Comparison of ENCODE assay signal across 9 mouse cellular contexts in the genomic region with DNA sequence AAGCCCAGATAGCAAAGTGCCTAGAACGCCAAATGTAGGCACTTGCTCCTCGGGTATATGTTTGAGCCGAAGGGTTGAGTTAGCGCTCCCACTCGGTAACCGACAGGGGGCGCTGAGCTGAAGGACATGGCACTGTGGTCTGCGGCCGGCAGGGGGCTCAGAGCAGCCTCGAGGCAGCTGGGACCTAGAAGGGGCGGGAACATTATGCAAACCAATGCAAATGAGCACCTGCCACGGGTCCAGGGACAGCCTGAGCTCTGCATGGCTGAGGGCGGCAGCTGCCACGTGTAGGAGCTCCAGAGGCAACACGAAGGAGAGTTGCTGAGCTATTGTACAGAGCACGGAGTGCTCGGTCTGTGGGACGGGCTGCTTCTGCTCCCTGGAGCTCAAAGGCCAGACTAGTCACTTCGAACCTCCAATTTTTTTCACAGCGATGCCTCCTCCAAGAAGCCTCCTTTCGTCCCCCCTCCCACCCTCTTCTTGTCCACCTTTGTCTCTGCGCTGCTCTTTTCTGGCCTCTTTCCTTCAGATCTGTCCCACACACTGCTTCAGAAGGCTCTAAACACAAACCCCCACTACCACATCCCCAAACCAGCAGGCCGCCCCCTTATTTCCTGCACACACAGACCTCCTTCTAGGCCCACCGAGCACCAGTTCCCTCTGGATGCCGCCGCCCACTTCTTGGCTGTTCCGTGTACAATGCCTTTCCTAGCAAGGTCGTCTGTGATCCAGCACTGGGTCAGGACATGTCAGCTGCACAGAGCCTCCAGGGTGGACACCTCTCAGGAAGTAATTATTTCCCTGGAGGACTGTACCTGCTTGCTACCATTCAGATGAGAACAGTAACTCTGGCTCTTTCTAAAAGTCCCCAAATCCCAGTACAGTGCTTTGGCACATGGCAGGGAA. TPM values are rescaled to one million over a fixed set of nuclear protein-coding genes. Genes with fewer than 3 reads are reported as not detected.
DNase-seq lines count a peak whose midpoint lies in the region; ATAC-seq and TF ChIP-seq lines count a peak whose summit lies in the region.
"Had no signal": no experiment of that assay in that cellular context is flagged by ENCODE, and none has a peak within 500 bp of the region (broad histone marks: within the 10 kb centered on the region; RNA-seq: fewer than 3 reads in every experiment).

No protein-coding gene starts in this region.

- WGBS in embryonic facial prominence, embryonic 14.5 days = 32% methylated on average over 28 of the region's 28 CpGs
- WGBS in hindbrain, embryonic 13.5 days = 28% methylated on average over 28 of the region's 28 CpGs
- 30% methylated on average over 28 of the region's 28 CpGs for WGBS in lung, postnatal 0 days

- H3K9me3 ChIP-seq in ES-Bruce4 (replicated peaks; ENCODE audit: control insufficient read depth, insufficient read depth, low read length, poor library complexity, severe bottlenecking) = no peaks in the 10 kb centered on the region
- H3K9me3 ChIP-seq in embryonic facial prominence, embryonic 14.5 days (ENCODE audit: control insufficient read depth, low read length) = no peaks in the 10 kb centered on the region
- H3K9me3 ChIP-seq in hindbrain, embryonic 13.5 days = no peaks in the 10 kb centered on the region
- no peaks in the 10 kb centered on the region for H3K9me3 ChIP-seq in lung, postnatal 0 days (ENCODE audit: low read length)

- ATAC-seq in embryonic facial prominence, embryonic 14.5 days (ENCODE audit: low read depth) = peak; percentile 88
- ATAC-seq in hindbrain, embryonic 13.5 days (ENCODE audit: low FRiP score) = peak; percentile 79
- peak; percentile 81 for ATAC-seq in lung, postnatal 0 days

- no peak overlapping the region for H3K4me3 ChIP-seq in ES-Bruce4 (ENCODE audit: low read depth, low read length)
- no peak overlapping the region for H3K4me3 ChIP-seq in embryonic facial prominence, embryonic 14.5 days (ENCODE audit: low read depth, low read length)
- H3K4me3 ChIP-seq in hindbrain, embryonic 13.5 days = no peak overlapping the region
- H3K4me3 ChIP-seq in lung, postnatal 0 days (ENCODE audit: low read depth, low read length) = no peak overlapping the region

- TF ChIP-seq EP300 in ES-Bruce4 (IDR thresholded peaks at IDR 0.05; ENCODE audit: insufficient read depth, low read depth, low read length) = peak; percentile 64; the same call in 1 of the 2 replicates
- no peak for TF ChIP-seq EP300 in lung, postnatal 0 days (IDR thresholded peaks at IDR 0.05)

- no peak overlapping the region for H3K27ac ChIP-seq in ES-Bruce4 (ENCODE audit: insufficient read depth, low read length)
- H3K27ac ChIP-seq in embryonic facial prominence, embryonic 14.5 days (replicated peaks; ENCODE audit: low read depth, low read length) = no peak overlapping the region
- peak overlapping the region; percentile 8; the same call in 1 of the 2 replicates for H3K27ac ChIP-seq in hindbrain, embryonic 13.5 days
- no peak overlapping the region for H3K27ac ChIP-seq in lung, postnatal 0 days (ENCODE audit: low read length)
- H3K27ac ChIP-seq: macrophage had no signal

- H3K27me3 ChIP-seq in ES-Bruce4 (ENCODE audit: control insufficient read depth, insufficient read depth, low read length, poor library complexity, severe bottlenecking) = no peaks in the 10 kb centered on the region
- H3K27me3 ChIP-seq in embryonic facial prominence, embryonic 14.5 days (replicated peaks; ENCODE audit: control insufficient read depth, insufficient read depth, low read length) = no peaks in the 10 kb centered on the region; the same call in 1 of the 2 replicates
- H3K27me3 ChIP-seq in hindbrain, embryonic 13.5 days = peaks cover 21% of the 10 kb centered on the region; the same call in 1 of the 2 replicates
- no peaks in the 10 kb centered on the region for H3K27me3 ChIP-seq in lung, postnatal 0 days (replicated peaks; ENCODE audit: insufficient read depth, low read length)

- no peaks in the 10 kb centered on the region for H3K36me3 ChIP-seq in ES-Bruce4 (ENCODE audit: control insufficient read depth, insufficient read depth, low read length, poor library complexity, severe bottlenecking)
- no peaks in the 10 kb centered on the region for H3K36me3 ChIP-seq in embryonic facial prominence, embryonic 14.5 days (ENCODE audit: control insufficient read depth, insufficient read depth, low read length)
- no peaks in the 10 kb centered on the region for H3K36me3 ChIP-seq in hindbrain, embryonic 13.5 days
- H3K36me3 ChIP-seq in lung, postnatal 0 days (ENCODE audit: insufficient read depth, low read length) = no peaks in the 10 kb centered on the region

- no peak overlapping the region for H3K9ac ChIP-seq in ES-Bruce4 (ENCODE audit: low read depth, poor library complexity, severe bottlenecking)
- H3K9ac ChIP-seq in embryonic facial prominence, embryonic 14.5 days (ENCODE audit: low read depth, low read length) = no peak overlapping the region
- no peak overlapping the region for H3K9ac ChIP-seq in hindbrain, embryonic 13.5 days
- H3K9ac ChIP-seq in lung, postnatal 0 days (replicated peaks; ENCODE audit: low read depth) = no peak overlapping the region

- peak; percentile 36 to 48 for DNase-seq in adrenal gland, postnatal 4 days (ENCODE audit: low spot score in 2 of 2)
- peak; percentile 91 for DNase-seq in embryonic facial prominence, embryonic 14.5 days (ENCODE audit: low spot score)
- DNase-seq in layer of hippocampus, postnatal 10 days (ENCODE audit: low spot score in 2 of 2) = peak; percentile 95 to 96
- DNase-seq in lung, postnatal 0 days (ENCODE audit: low spot score) = peak; percentile 87
- peak; percentile 93 for DNase-seq in retina, embryonic 14.5 days (ENCODE audit: low spot score)
- DNase-seq in yolk sac, embryonic 10.5 days (ENCODE audit: low spot score) = peak; percentile 52

- peaks cover 2% of the 10 kb centered on the region for H3K4me1 ChIP-seq in ES-Bruce4 (ENCODE audit: control insufficient read depth, insufficient read depth, low read length)
- H3K4me1 ChIP-seq in embryonic facial prominence, embryonic 14.5 days (ENCODE audit: control insufficient read depth, insufficient read depth, low read length) = no peaks in the 10 kb centered on the region; the same call in 1 of the 2 replicates
- peaks cover 36% of the 10 kb centered on the region for H3K4me1 ChIP-seq in hindbrain, embryonic 13.5 days (replicated peaks)
- no peaks in the 10 kb centered on the region for H3K4me1 ChIP-seq in lung, postnatal 0 days (ENCODE audit: insufficient read depth, low read depth, low read length)

- peak; percentile 23 for TF ChIP-seq POLR2A in ES-Bruce4 (IDR thresholded peaks at IDR 0.05; ENCODE audit: insufficient read depth, low read length)

- no peak overlapping the region for H3K4me2 ChIP-seq in embryonic facial prominence, embryonic 14.5 days (ENCODE audit: low read depth, low read length)
- peak overlapping the region; percentile 21; the same call in 1 of the 2 replicates for H3K4me2 ChIP-seq in hindbrain, embryonic 13.5 days
- no peak overlapping the region for H3K4me2 ChIP-seq in lung, postnatal 0 days (replicated peaks; ENCODE audit: low read depth, low read length)

- peak; percentile 100 for TF ChIP-seq CTCF in ES-Bruce4 (IDR thresholded peaks at IDR 0.05; ENCODE audit: low read depth, low read length)
- TF ChIP-seq CTCF in lung, postnatal 0 days (IDR thresholded peaks at IDR 0.05) = peak; percentile 99

RNA-seq across cellular contexts. Expression of a gene that starts 8.0 kb away (rescaled TPM):
- polyA plus RNA-seq in ES-Bruce4 (2011; ENCODE audit: insufficient read depth, insufficient read length, low read depth, missing spikeins) = 6.9 and 8.9 TPM in 2 replicates
- 1 to 10 TPM in 1 of 2 experiments, not detected in 1; 1.1 TPM for total RNA-seq in adrenal gland, postnatal 4 days (2021)
- 6.9 and 8.4 TPM in 2 replicates for polyA plus RNA-seq in embryonic facial prominence, embryonic 14.5 days (2014; fragmentation: Nextera tagmentation; extraction: Ambion mirVana)
- not detected in 2 replicates for polyA plus RNA-seq in hindbrain, embryonic 13.5 days (2015; fragmentation: Nextera tagmentation; extraction: Ambion mirVana)
- total RNA-seq in layer of hippocampus, postnatal 10 days (2021) = not detected
- polyA plus RNA-seq in lung, postnatal 0 days (2015; fragmentation: Nextera tagmentation; extraction: Ambion mirVana) = 2.4 and 2.9 TPM in 2 replicates
- polyA plus RNA-seq: macrophage had no signal

RNA-seq across cellular contexts. Expression of a gene that starts 8.5 kb away (rescaled TPM):
- polyA plus RNA-seq in ES-Bruce4 (2011; ENCODE audit: insufficient read depth, insufficient read length, low read depth, missing spikeins) = 0.88 and 1.5 TPM in 2 replicates
- 1 to 10 TPM; 7.1 to 9.4 TPM for total RNA-seq in adrenal gland, postnatal 4 days (2021)
- 3.6 and 4.9 TPM in 2 replicates for polyA plus RNA-seq in embryonic facial prominence, embryonic 14.5 days (2014; fragmentation: Nextera tagmentation; extraction: Ambion mirVana)
- 36.3 and 39.7 TPM in 2 replicates for polyA plus RNA-seq in hindbrain, embryonic 13.5 days (2015; fragmentation: Nextera tagmentation; extraction: Ambion mirVana)
- total RNA-seq in layer of hippocampus, postnatal 10 days (2021) = 100 to 1,000 TPM; 910 to 956 TPM
- 0.51 and 1.1 TPM in 2 replicates for polyA plus RNA-seq in lung, postnatal 0 days (2015; fragmentation: Nextera tagmentation; extraction: Ambion mirVana)
- polyA plus RNA-seq: macrophage had no signal

RNA-seq across cellular contexts. Expression of a gene that starts 23.5 kb away (rescaled TPM):
- 2.7 and 3.3 TPM in 2 replicates for polyA plus RNA-seq in ES-Bruce4 (2011; ENCODE audit: insufficient read depth, insufficient read length, low read depth, missing spikeins)
- 10 to 100 TPM; 13.0 to 13.2 TPM for total RNA-seq in adrenal gland, postnatal 4 days (2021)
- 28.4 and 29.1 TPM in 2 replicates for polyA plus RNA-seq in embryonic facial prominence, embryonic 14.5 days (2014; fragmentation: Nextera tagmentation; extraction: Ambion mirVana)
- polyA plus RNA-seq in hindbrain, embryonic 13.5 days (2015; fragmentation: Nextera tagmentation; extraction: Ambion mirVana) = 5.4 and 6.5 TPM in 2 replicates
- total RNA-seq in layer of hippocampus, postnatal 10 days (2021) = 10 to 100 TPM; 41.4 to 42.9 TPM
- 7.6 and 9.7 TPM in 2 replicates for polyA plus RNA-seq in lung, postnatal 0 days (2015; fragmentation: Nextera tagmentation; extraction: Ambion mirVana)
- polyA plus RNA-seq: macrophage had no signal

RNA-seq across cellular contexts. Expression of a gene that starts 55.3 kb away (rescaled TPM):
- 38.8 and 43.4 TPM in 2 replicates for polyA plus RNA-seq in ES-Bruce4 (2011; ENCODE audit: insufficient read depth, insufficient read length, low read depth, missing spikeins)
- 10 to 100 TPM; 23.1 to 24.6 TPM for total RNA-seq in adrenal gland, postnatal 4 days (2021)
- 9.7 and 11.3 TPM in 2 replicates for polyA plus RNA-seq in embryonic facial prominence, embryonic 14.5 days (2014; fragmentation: Nextera tagmentation; extraction: Ambion mirVana)
- polyA plus RNA-seq in hindbrain, embryonic 13.5 days (2015; fragmentation: Nextera tagmentation; extraction: Ambion mirVana) = 25.1 and 25.3 TPM in 2 replicates
- 10 to 100 TPM; 64.5 to 68.8 TPM for total RNA-seq in layer of hippocampus, postnatal 10 days (2021)
- polyA plus RNA-seq in lung, postnatal 0 days (2015; fragmentation: Nextera tagmentation; extraction: Ambion mirVana) = 10.9 and 11.7 TPM in 2 replicates

Comparison
In these comparisons a context has a peak if more than half of its experiments do, and no peak if none do; other contexts are left out.
1. DNase-seq: peak in every context shown above with its lines; median percentile 96 in layer of hippocampus, postnatal 10 days; 93 in retina, embryonic 14.5 days; 91 in embryonic facial prominence, embryonic 14.5 days; 87 in lung, postnatal 0 days; 52 in yolk sac, embryonic 10.5 days; 42 in adrenal gland, postnatal 4 days.